ENCODE assay signal across 8 mouse cellular contexts in genomic region chr4:56864016-56864415, GRCm38 (mm10). TPM values are rescaled to one million over a fixed set of nuclear protein-coding genes. Genes with fewer than 3 reads are reported as not detected.
DNase-seq lines count a peak whose midpoint lies in the region; ATAC-seq and TF ChIP-seq lines count a peak whose summit lies in the region.

No protein-coding gene starts in this region.

- intact Hi-C loops in gastrocnemius, postnatal 36 days (cut with DNase I) = no loop called here

- H3K9me3 ChIP-seq in kidney, embryonic 16.5 days (ENCODE audit: low read length) = no peaks in the 10 kb centered on the region
- H3K9me3 ChIP-seq in embryonic facial prominence, embryonic 14.5 days (ENCODE audit: control insufficient read depth, low read length) = no peaks in the 10 kb centered on the region
- no peaks in the 10 kb centered on the region for H3K9me3 ChIP-seq in limb, embryonic 10.5 days (replicated peaks)

- peak overlapping the region; percentile 84 for H3K4me3 ChIP-seq in kidney, embryonic 16.5 days (ENCODE audit: low read length)
- peak overlapping the region; percentile 85 for H3K4me3 ChIP-seq in embryonic facial prominence, embryonic 14.5 days (ENCODE audit: low read depth, low read length)
- H3K4me3 ChIP-seq in limb, embryonic 10.5 days = peak overlapping the region; percentile 88
- peak overlapping the region; percentile 72 for H3K4me3 ChIP-seq in olfactory bulb, adult 2 months (ENCODE audit: insufficient read depth, low read depth, low read length)

- no peak for TF ChIP-seq POLR2A in olfactory bulb, adult 2 months (IDR thresholded peaks at IDR 0.05; ENCODE audit: insufficient read depth, low read depth, low read length)

- H3K27me3 ChIP-seq in kidney, embryonic 16.5 days (ENCODE audit: insufficient read depth, low read length) = no peaks in the 10 kb centered on the region
- H3K27me3 ChIP-seq in embryonic facial prominence, embryonic 14.5 days (replicated peaks; ENCODE audit: control insufficient read depth, insufficient read depth, low read length) = no peaks in the 10 kb centered on the region
- no peaks in the 10 kb centered on the region for H3K27me3 ChIP-seq in limb, embryonic 10.5 days (ENCODE audit: low read depth, poor library complexity, severe bottlenecking)

- no peak for ATAC-seq in kidney, embryonic 16.5 days (ENCODE audit: low FRiP score, low TSS enrichment)
- no peak for ATAC-seq in embryonic facial prominence, embryonic 14.5 days (ENCODE audit: low read depth)

- TF ChIP-seq CTCF in olfactory bulb, adult 2 months (IDR thresholded peaks at IDR 0.05; ENCODE audit: insufficient read depth, low read depth, low read length) = no peak

- H3K36me3 ChIP-seq in kidney, embryonic 16.5 days (ENCODE audit: insufficient read depth, low read length) = no peaks in the 10 kb centered on the region
- no peaks in the 10 kb centered on the region for H3K36me3 ChIP-seq in embryonic facial prominence, embryonic 14.5 days (ENCODE audit: control insufficient read depth, insufficient read depth, low read length)
- H3K36me3 ChIP-seq in limb, embryonic 10.5 days = no peaks in the 10 kb centered on the region

- WGBS in kidney, embryonic 16.5 days = 33% methylated on average over 4 of the region's 4 CpGs
- WGBS in embryonic facial prominence, embryonic 14.5 days = 38% methylated on average over 4 of the region's 4 CpGs
- 67% methylated on average over 4 of the region's 4 CpGs for WGBS in limb, embryonic 10.5 days
- WGBS in olfactory bulb, adult 2 months = 15% methylated on average over 4 of the region's 4 CpGs

- H3K4me1 ChIP-seq in kidney, embryonic 16.5 days (ENCODE audit: insufficient read depth, low read length) = peaks cover 21% of the 10 kb centered on the region
- peaks cover 4% of the 10 kb centered on the region for H3K4me1 ChIP-seq in embryonic facial prominence, embryonic 14.5 days (ENCODE audit: control insufficient read depth, insufficient read depth, low read length)
- peaks cover 24% of the 10 kb centered on the region for H3K4me1 ChIP-seq in limb, embryonic 10.5 days
- H3K4me1 ChIP-seq in olfactory bulb, adult 2 months (ENCODE audit: control insufficient read depth, insufficient read depth, low read length) = peaks cover 15% of the 10 kb centered on the region

- peak overlapping the region; percentile 54 for H3K4me2 ChIP-seq in kidney, embryonic 16.5 days (replicated peaks; ENCODE audit: low read depth, low read length)
- peak overlapping the region; percentile 94 for H3K4me2 ChIP-seq in embryonic facial prominence, embryonic 14.5 days (ENCODE audit: low read depth, low read length)

- no peak for DNase-seq in kidney, postnatal 14 days
- DNase-seq in NIH3T3 (ENCODE audit: low read depth) = peak; percentile 70
- peak; percentile 48 for DNase-seq in embryonic facial prominence, embryonic 14.5 days (ENCODE audit: low spot score)
- DNase-seq in limb, embryonic 10.5 days (ENCODE audit: low spot score) = no peak
- no peak for DNase-seq in spleen, postnatal 4 days (ENCODE audit: low spot score in 2 of 2)
- DNase-seq in gastrocnemius, postnatal 36 days = no peak

- no peak overlapping the region for H3K27ac ChIP-seq in kidney, embryonic 16.5 days (ENCODE audit: low read length)
- H3K27ac ChIP-seq in embryonic facial prominence, embryonic 14.5 days (replicated peaks; ENCODE audit: low read depth, low read length) = peak overlapping the region; percentile 82; the same call in 1 of the 2 replicates
- H3K27ac ChIP-seq in limb, embryonic 10.5 days = peak overlapping the region; percentile 92
- H3K27ac ChIP-seq in olfactory bulb, adult 2 months (ENCODE audit: insufficient read depth, low read depth, low read length) = no peak overlapping the region

- peak overlapping the region; percentile 82 for H3K9ac ChIP-seq in kidney, embryonic 16.5 days (replicated peaks; ENCODE audit: low read length)
- peak overlapping the region; percentile 82 for H3K9ac ChIP-seq in embryonic facial prominence, embryonic 14.5 days (ENCODE audit: low read depth, low read length)

RNA-seq across cellular contexts. Expression of gene Ctnnal1, which starts 1.0 kb away (rescaled TPM):
- polyA plus RNA-seq in kidney, embryonic 16.5 days (2015; fragmentation: Nextera tagmentation; extraction: Ambion mirVana) = 38.7 and 39.7 TPM in 2 replicates
- 23.2 and 28.0 TPM in 2 replicates for polyA plus RNA-seq in embryonic facial prominence, embryonic 14.5 days (2014; fragmentation: Nextera tagmentation; extraction: Ambion mirVana)
- 29.6 and 33.2 TPM in 2 replicates for polyA plus RNA-seq in limb, embryonic 10.5 days (2016; fragmentation: Nextera tagmentation; extraction: Ambion mirVana)
- polyA plus RNA-seq in olfactory bulb, adult 2 months (2012; ENCODE audit: insufficient read depth, insufficient read length, low replicate concordance, missing spikeins) = not detected in 2 replicates
- total RNA-seq in gastrocnemius, postnatal 36 days (2021) = 1 to 10 TPM; 8.3 to 9.2 TPM

Comparison
In these comparisons a context has a peak if more than half of its experiments do, and no peak if none do; other contexts are left out.
1. H3K27ac ChIP-seq: peak in embryonic facial prominence, embryonic 14.5 days (single experiment) and limb, embryonic 10.5 days (single experiment); none in kidney, embryonic 16.5 days (single experiment) and olfactory bulb, adult 2 months (single experiment).
2. DNase-seq: peak in NIH3T3 (single experiment) and embryonic facial prominence, embryonic 14.5 days (single experiment); none in kidney, postnatal 14 days (single experiment), limb, embryonic 10.5 days (single experiment), spleen, postnatal 4 days (0 of 2) and gastrocnemius, postnatal 36 days (0 of 2).
3. RNA of gene Ctnnal1, which starts 1.0 kb away (polyA plus RNA-seq): 38.7 to 39.7 TPM in kidney, embryonic 16.5 days, 29.6 to 33.2 TPM in limb, embryonic 10.5 days and 23.2 to 28.0 TPM in embryonic facial prominence, embryonic 14.5 days; not detected in olfactory bulb, adult 2 months; every median in the first group is over 10 times any median in the second.
4. Peak in every context shown above with its lines, with median percentiles within 50 percentile points of each other: H3K4me3 ChIP-seq.